Mouse (Mus musculus) E14TG2a.4 (cell line): ENCODE measurements around the gene Apobec3.

ENCODE experiments used
- CTCF ChIP-seq: conservative IDR thresholded peaks from 2 replicates; pipeline ENCODE4 v1.5.1; 2014; ENCODE audit warnings: low read length
- NANOG ChIP-seq: IDR thresholded peaks from 2 replicates; pipeline ENCODE4 v1.6.1; 2014; ENCODE audit warnings: borderline replicate concordance, low read length, mixed read lengths

- no peak for TF ChIP-seq CTCF
- no peak for TF ChIP-seq NANOG
These were observed 72.9 kb downstream of the Apobec3 start for GRCm38 (mm10) chr15:79964376-79964775.
